ENCODE assay signal across 10 mouse cellular contexts in the genomic region with DNA sequence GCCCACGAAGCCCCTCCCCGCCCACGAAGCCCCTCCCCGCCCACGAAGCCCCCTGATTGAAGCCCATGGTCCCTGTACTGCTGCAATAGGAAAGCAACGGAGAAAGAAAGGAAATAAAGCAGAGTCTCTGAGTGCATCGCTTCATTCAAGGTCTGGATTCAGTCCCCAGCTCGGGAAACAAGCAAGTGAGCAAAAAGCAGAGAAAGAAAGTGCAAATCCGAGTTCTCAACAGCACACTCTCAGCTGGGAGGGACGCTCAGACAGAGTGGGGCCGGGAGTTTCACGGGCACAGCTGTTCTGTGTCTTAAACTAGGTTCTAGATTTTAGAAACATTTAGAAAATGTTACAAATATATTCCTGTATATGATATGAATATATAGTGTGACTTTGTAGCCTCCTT. TPM values are rescaled to one million over a fixed set of nuclear protein-coding genes. Genes with fewer than 3 reads are reported as not detected.
DNase-seq lines count a peak whose midpoint lies in the region; ATAC-seq and TF ChIP-seq lines count a peak whose summit lies in the region.
"Had no signal": no experiment of that assay in that cellular context is flagged by ENCODE, and none has a peak within 500 bp of the region (broad histone marks: within the 10 kb centered on the region; RNA-seq: fewer than 3 reads in every experiment).

No protein-coding gene starts in this region.

- H3K4me1 ChIP-seq in heart, embryonic 11.5 days (ENCODE audit: control insufficient read depth, insufficient read depth, low read length) = no peaks in the 10 kb centered on the region
- no peaks in the 10 kb centered on the region for H3K4me1 ChIP-seq in heart, adult 2 months (ENCODE audit: control insufficient read depth, insufficient read depth, low read length)
- peaks cover 16% of the 10 kb centered on the region for H3K4me1 ChIP-seq in hindbrain, embryonic 13.5 days (replicated peaks)
- H3K4me1 ChIP-seq in midbrain, embryonic 12.5 days = peaks cover 3% of the 10 kb centered on the region; the same call in 1 of the 2 replicates

- no peak for TF ChIP-seq POLR2A in heart, adult 2 months (IDR thresholded peaks at IDR 0.05; ENCODE audit: insufficient read depth, low read depth, low read length)

- H3K36me3 ChIP-seq in heart, embryonic 11.5 days (ENCODE audit: control insufficient read depth, insufficient read depth, low read length) = no peaks in the 10 kb centered on the region
- no peaks in the 10 kb centered on the region for H3K36me3 ChIP-seq in heart, adult 2 months (ENCODE audit: control insufficient read depth, insufficient read depth, low read length)
- H3K36me3 ChIP-seq in hindbrain, embryonic 13.5 days = no peaks in the 10 kb centered on the region
- H3K36me3 ChIP-seq in midbrain, embryonic 12.5 days = no peaks in the 10 kb centered on the region

- no peak for TF ChIP-seq EP300 in heart, adult 2 months (IDR thresholded peaks at IDR 0.05; ENCODE audit: insufficient read depth, low read depth, low read length)

- peak overlapping the region; percentile 40 for H3K4me3 ChIP-seq in heart, embryonic 11.5 days (ENCODE audit: low read depth, low read length)
- no peak overlapping the region for H3K4me3 ChIP-seq in heart, adult 2 months
- H3K4me3 ChIP-seq in hindbrain, embryonic 13.5 days = peak overlapping the region; percentile 33
- H3K4me3 ChIP-seq in midbrain, embryonic 12.5 days = peak overlapping the region; percentile 39
- H3K4me3 ChIP-seq: myocyte had no signal

- H3K27me3 ChIP-seq in heart, embryonic 11.5 days (ENCODE audit: control insufficient read depth, insufficient read depth, low read length) = no peaks in the 10 kb centered on the region
- no peaks in the 10 kb centered on the region for H3K27me3 ChIP-seq in heart, adult 2 months (ENCODE audit: control insufficient read depth, insufficient read depth, low read length)
- peaks cover 30% of the 10 kb centered on the region for H3K27me3 ChIP-seq in hindbrain, embryonic 13.5 days
- H3K27me3 ChIP-seq in midbrain, embryonic 12.5 days = peaks cover 36% of the 10 kb centered on the region

- DNase-seq in heart, adult 2 months = no peak
- DNase-seq in embryo, embryonic 11 days = peak; percentile 39
- DNase-seq in kidney, postnatal 25 days = no peak
- no peak for DNase-seq in yolk sac, embryonic 10.5 days (ENCODE audit: low spot score)

- H3K79me2 ChIP-seq in heart, adult 2 months (replicated peaks; ENCODE audit: control insufficient read depth, insufficient read depth, low read length) = no peaks in the 10 kb centered on the region

- H3K27ac ChIP-seq in heart, embryonic 11.5 days (ENCODE audit: low read depth, low read length) = no peak overlapping the region
- H3K27ac ChIP-seq in heart, adult 2 months = no peak overlapping the region
- H3K27ac ChIP-seq in hindbrain, embryonic 13.5 days = peak overlapping the region; percentile 62
- H3K27ac ChIP-seq in midbrain, embryonic 12.5 days (replicated peaks) = peak overlapping the region; percentile 58

- no peak for ATAC-seq in heart, embryonic 11.5 days (replicated peaks; ENCODE audit: insufficient number of reproducible peaks, low FRiP score, low TSS enrichment)
- ATAC-seq in hindbrain, embryonic 13.5 days (ENCODE audit: low FRiP score) = peak; percentile 49; the same call in 1 of the 2 replicates
- ATAC-seq in midbrain, embryonic 12.5 days (ENCODE audit: low FRiP score, low read depth) = peak; percentile 65
- ATAC-seq in megakaryocyte-erythroid progenitor cell, adult 5-6 weeks (replicated peaks; ENCODE audit: low FRiP score, low TSS enrichment, poor library complexity, severe bottlenecking) = no peak
- ATAC-seq: CD4-positive, CD25-positive, alpha-beta regulatory T cell, adult 4 months had no signal

- H3K4me2 ChIP-seq in heart, embryonic 11.5 days = peak overlapping the region; percentile 63
- peak overlapping the region; percentile 55 for H3K4me2 ChIP-seq in hindbrain, embryonic 13.5 days
- H3K4me2 ChIP-seq in midbrain, embryonic 12.5 days (replicated peaks) = peak overlapping the region; percentile 58

- no peaks in the 10 kb centered on the region for H3K9me3 ChIP-seq in heart, embryonic 11.5 days (replicated peaks; ENCODE audit: control insufficient read depth, low read length)
- H3K9me3 ChIP-seq in hindbrain, embryonic 13.5 days = no peaks in the 10 kb centered on the region
- H3K9me3 ChIP-seq in midbrain, embryonic 12.5 days = no peaks in the 10 kb centered on the region

- WGBS in heart, embryonic 11.5 days (ENCODE audit: insufficient replicate concordance) = 4% methylated on average over 12 of the region's 12 CpGs
- WGBS in heart, adult 2 months = 3% methylated on average over 12 of the region's 12 CpGs
- 2% methylated on average over 12 of the region's 12 CpGs for WGBS in hindbrain, embryonic 13.5 days
- WGBS in midbrain, embryonic 12.5 days = 3% methylated on average over 11 of the region's 12 CpGs

- intact Hi-C loops in heart, adult 2 months (cut with DNase I) = no loop called here

- TF ChIP-seq CTCF in heart, adult 2 months (IDR thresholded peaks at IDR 0.05) = no peak

- H3K9ac ChIP-seq in heart, embryonic 11.5 days (ENCODE audit: low read depth, low read length) = peak overlapping the region; percentile 59; the same call in 1 of the 2 replicates
- no peak overlapping the region for H3K9ac ChIP-seq in heart, adult 2 months (ENCODE audit: low read depth, low read length)
- H3K9ac ChIP-seq in hindbrain, embryonic 13.5 days = no peak overlapping the region
- peak overlapping the region; percentile 51 for H3K9ac ChIP-seq in midbrain, embryonic 12.5 days (replicated peaks)

RNA-seq across cellular contexts. Expression of a gene that starts 14.6 kb away (rescaled TPM):
- polyA plus RNA-seq in heart, embryonic 11.5 days (2014; fragmentation: Nextera tagmentation; extraction: Ambion mirVana) = 0.20 TPM in 1 of 2 replicates, not detected in the other
- not detected for total RNA-seq in heart, adult 2 months (2021)
- polyA plus RNA-seq in heart, adult 2 months (2012; rRNA removed) = not detected in 2 replicates
- polyA plus RNA-seq in hindbrain, embryonic 13.5 days (2015; fragmentation: Nextera tagmentation; extraction: Ambion mirVana) = 1.2 and 1.9 TPM in 2 replicates
- 0.88 and 1.0 TPM in 2 replicates for polyA plus RNA-seq in midbrain, embryonic 12.5 days (2016; fragmentation: Nextera tagmentation; extraction: Ambion mirVana)
- total RNA-seq in megakaryocyte-erythroid progenitor cell, adult 5-6 weeks (2014; fragmentation: Nextera tagmentation) = not detected in 2 replicates
- not detected in 2 replicates for total RNA-seq in megakaryocyte-erythroid progenitor cell, adult 5-6 weeks (2017)
- polyA plus RNA-seq: CD4-positive, CD25-positive, alpha-beta regulatory T cell, adult 4 months; myocyte had no signal

RNA-seq across cellular contexts. Expression of a gene that starts 24.4 kb away (rescaled TPM):
- polyA plus RNA-seq in heart, embryonic 11.5 days (2014; fragmentation: Nextera tagmentation; extraction: Ambion mirVana) = 11.1 and 11.2 TPM in 2 replicates
- 1 to 10 TPM; 5.6 to 5.7 TPM for total RNA-seq in heart, adult 2 months (2021)
- 4.1 and 8.3 TPM in 2 replicates for polyA plus RNA-seq in heart, adult 2 months (2012; rRNA removed)
- 18.5 and 22.2 TPM in 2 replicates for polyA plus RNA-seq in hindbrain, embryonic 13.5 days (2015; fragmentation: Nextera tagmentation; extraction: Ambion mirVana)
- polyA plus RNA-seq in midbrain, embryonic 12.5 days (2016; fragmentation: Nextera tagmentation; extraction: Ambion mirVana) = 26.4 and 27.7 TPM in 2 replicates
- total RNA-seq in megakaryocyte-erythroid progenitor cell, adult 5-6 weeks (2014; fragmentation: Nextera tagmentation) = 4.2 and 4.9 TPM in 2 replicates
- 1.3 and 10.3 TPM in 2 replicates for total RNA-seq in megakaryocyte-erythroid progenitor cell, adult 5-6 weeks (2017)

Comparison
In these comparisons a context has a peak if more than half of its experiments do, and no peak if none do; other contexts are left out.
1. H3K9ac ChIP-seq: peak in heart, embryonic 11.5 days (single experiment) and midbrain, embryonic 12.5 days (single experiment); none in heart, adult 2 months (single experiment) and hindbrain, embryonic 13.5 days (single experiment).
2. ATAC-seq: peak in hindbrain, embryonic 13.5 days (single experiment) and midbrain, embryonic 12.5 days (single experiment); none in heart, embryonic 11.5 days (single experiment) and megakaryocyte-erythroid progenitor cell, adult 5-6 weeks (single experiment).
3. H3K27ac ChIP-seq: peak in hindbrain, embryonic 13.5 days (single experiment) and midbrain, embryonic 12.5 days (single experiment); none in heart, embryonic 11.5 days (single experiment) and heart, adult 2 months (single experiment).
4. Peak in every context shown above with its lines, with median percentiles within 50 percentile points of each other: H3K4me2 ChIP-seq.